Mouse (Mus musculus): ENCODE data around the gene Krt71.

DNA sequence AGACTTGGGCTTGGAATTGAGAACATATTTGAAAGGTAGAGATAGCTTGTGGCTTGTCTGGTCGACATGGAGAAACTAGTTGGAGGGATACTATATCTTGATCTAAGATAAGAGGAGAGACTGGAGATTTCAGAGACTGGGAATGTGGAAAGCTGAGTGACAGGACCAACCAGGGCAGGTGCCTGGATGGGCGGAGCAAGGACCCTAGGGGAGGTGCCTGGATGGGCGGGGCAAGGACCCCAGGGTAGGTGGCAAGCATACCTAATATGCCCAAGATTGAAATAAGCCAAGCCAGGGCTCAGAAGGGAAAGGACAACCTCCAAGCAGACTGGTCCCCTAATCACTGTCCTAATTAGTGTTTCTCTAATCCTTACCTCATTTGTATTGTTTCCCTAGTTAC, 43.7 kb downstream of the Krt71 start:
- TF ChIP-seq POLR2A (IDR thresholded peaks at IDR 0.05; ENCODE audit: extremely low read depth, insufficient read depth, low read length) (no peak), CTCF (IDR thresholded peaks at IDR 0.05; ENCODE audit: low read depth, low read length) (no peak)
